Mouse (Mus musculus): ENCODE measurements around the gene Ssc4d.

Gene Ssc4d

DNA sequence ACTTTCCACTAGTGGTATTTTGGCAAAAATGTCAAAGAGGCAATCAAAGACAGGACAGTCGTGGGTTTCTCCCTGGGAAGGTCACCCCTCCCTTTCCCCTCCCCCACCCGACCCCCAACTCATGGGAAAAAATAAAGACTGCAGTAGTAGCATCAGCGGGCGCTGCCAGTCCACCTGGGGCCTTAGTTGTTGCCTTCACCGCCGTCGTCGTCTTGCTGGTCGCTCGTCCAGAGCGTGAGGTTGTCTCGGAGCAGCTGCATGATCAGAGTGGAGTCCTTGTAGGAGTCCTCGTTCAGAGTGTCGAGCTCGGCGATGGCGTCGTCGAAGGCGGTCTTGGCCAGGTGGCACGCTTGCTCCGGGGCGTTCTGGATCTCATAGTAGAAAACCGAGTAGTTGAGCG is 63.5 kb downstream of the Ssc4d start:
- intact Hi-C loops (cut with DNase I), result no loop called here
